In the genomic region with DNA sequence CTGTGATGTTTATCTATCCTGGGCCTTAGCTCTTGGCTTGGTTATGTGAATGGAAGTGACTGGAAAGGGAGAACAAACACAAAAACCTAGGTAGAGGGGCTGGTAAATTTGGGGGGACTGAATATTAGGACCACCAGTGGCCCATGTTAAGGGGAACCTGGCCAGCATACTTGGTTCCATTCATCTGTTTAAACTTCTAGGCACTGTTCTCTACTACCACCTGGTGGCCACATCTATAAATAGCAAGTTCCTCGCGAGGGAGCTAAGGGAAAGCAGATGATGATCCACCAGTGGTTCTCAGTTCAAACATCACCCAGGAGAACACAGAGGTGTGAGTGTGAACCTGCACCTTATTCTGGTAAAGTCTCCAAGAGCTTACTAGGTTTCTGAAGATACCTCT, we compare ENCODE assay signal across 9 mouse cellular contexts. TPM values are rescaled to one million over a fixed set of nuclear protein-coding genes. Genes with fewer than 3 reads are reported as not detected.
DNase-seq lines count a peak whose midpoint lies in the region; ATAC-seq lines count a peak whose summit lies in the region.
"Had no signal": no experiment of that assay in that cellular context is flagged by ENCODE, and none has a peak within 500 bp of the region (broad histone marks: within the 10 kb centered on the region; RNA-seq: fewer than 3 reads in every experiment).

No protein-coding gene starts in this region.

- 0% methylated on average over 2 of the region's 2 CpGs for WGBS in heart, embryonic 11.5 days (ENCODE audit: insufficient replicate concordance)
- WGBS in embryonic facial prominence, embryonic 10.5 days = 2% methylated on average over 2 of the region's 2 CpGs

- H3K4me2 ChIP-seq in heart, embryonic 11.5 days = no peak overlapping the region

- no peaks in the 10 kb centered on the region for H3K27me3 ChIP-seq in heart, embryonic 11.5 days (ENCODE audit: control insufficient read depth, insufficient read depth, low read length)
- no peaks in the 10 kb centered on the region for H3K27me3 ChIP-seq in embryonic facial prominence, embryonic 10.5 days (replicated peaks; ENCODE audit: low read depth, poor library complexity, severe bottlenecking)

- H3K9ac ChIP-seq in heart, embryonic 11.5 days (ENCODE audit: low read depth, low read length) = no peak overlapping the region

- H3K4me1 ChIP-seq in heart, embryonic 11.5 days (ENCODE audit: control insufficient read depth, insufficient read depth, low read length) = no peaks in the 10 kb centered on the region
- no peaks in the 10 kb centered on the region for H3K4me1 ChIP-seq in embryonic facial prominence, embryonic 10.5 days

- no peak; the same call in 1 of the 2 replicates for ATAC-seq in heart, embryonic 11.5 days (replicated peaks; ENCODE audit: insufficient number of reproducible peaks, low FRiP score, low TSS enrichment)
- peak; percentile 87 for ATAC-seq in megakaryocyte-erythroid progenitor cell, adult 5-6 weeks (replicated peaks; ENCODE audit: low FRiP score, low TSS enrichment, poor library complexity, severe bottlenecking)

- no peak overlapping the region for H3K27ac ChIP-seq in heart, embryonic 11.5 days (ENCODE audit: low read depth, low read length)
- no peak overlapping the region for H3K27ac ChIP-seq in embryonic facial prominence, embryonic 10.5 days (replicated peaks)
- H3K27ac ChIP-seq: macrophage had no signal

- H3K4me3 ChIP-seq in heart, embryonic 11.5 days (ENCODE audit: low read depth, low read length) = no peak overlapping the region; the same call in 1 of the 2 replicates
- H3K4me3 ChIP-seq in embryonic facial prominence, embryonic 10.5 days = no peak overlapping the region

- DNase-seq in heart, adult 18-20 months = peak; percentile 66 to 88
- peak; percentile 71 for DNase-seq in adrenal gland, postnatal 10 days
- DNase-seq in embryonic facial prominence, embryonic 10.5 days (ENCODE audit: low spot score) = peak; percentile 55
- DNase-seq in heart, postnatal 4 days = peak; percentile 79
- DNase-seq in layer of hippocampus, postnatal 25 days (ENCODE audit: extremely low spot score in 1 of 2, low spot score in 1 of 2) = peak; percentile 41 to 70
- peak; percentile 21 for DNase-seq in spleen, adult 12 weeks (ENCODE audit: low spot score)

- H3K36me3 ChIP-seq in heart, embryonic 11.5 days (ENCODE audit: control insufficient read depth, insufficient read depth, low read length) = no peaks in the 10 kb centered on the region; the same call in 1 of the 2 replicates
- peaks cover 6% of the 10 kb centered on the region; the same call in 1 of the 2 replicates for H3K36me3 ChIP-seq in embryonic facial prominence, embryonic 10.5 days (replicated peaks)

- H3K9me3 ChIP-seq in heart, embryonic 11.5 days (replicated peaks; ENCODE audit: control insufficient read depth, low read length) = no peaks in the 10 kb centered on the region
- no peaks in the 10 kb centered on the region for H3K9me3 ChIP-seq in embryonic facial prominence, embryonic 10.5 days

RNA-seq across cellular contexts. Expression of gene Usp35, which starts 34.4 kb away (rescaled TPM):
- total RNA-seq in heart, adult 18-20 months (2021) = under 1 TPM; 0.41 to 0.60 TPM
- polyA plus RNA-seq in heart, embryonic 11.5 days (2014; fragmentation: Nextera tagmentation; extraction: Ambion mirVana) = 1.3 and 1.7 TPM in 2 replicates
- 1 to 10 TPM; 3.6 to 7.1 TPM for total RNA-seq in adrenal gland, postnatal 10 days (2021)
- 1.8 TPM in 2 replicates for polyA plus RNA-seq in embryonic facial prominence, embryonic 10.5 days (2016; fragmentation: Nextera tagmentation; extraction: Ambion mirVana)
- 1 to 10 TPM in 1 of 2 experiments, under 1 TPM in 1; 0.60 to 1.5 TPM for total RNA-seq in heart, postnatal 4 days (2021)
- 10 to 100 TPM; 11.5 to 14.0 TPM for total RNA-seq in layer of hippocampus, postnatal 25 days (2021)
- 0.44 and 2.9 TPM in 2 replicates for total RNA-seq in megakaryocyte-erythroid progenitor cell, adult 5-6 weeks (2014; fragmentation: Nextera tagmentation)
- total RNA-seq in megakaryocyte-erythroid progenitor cell, adult 5-6 weeks (2017) = not detected in 2 replicates

RNA-seq across cellular contexts. Expression of gene Kctd21, which starts 34.7 kb away (rescaled TPM):
- total RNA-seq in heart, adult 18-20 months (2021) = 1 to 10 TPM; 4.1 to 4.9 TPM
- polyA plus RNA-seq in heart, embryonic 11.5 days (2014; fragmentation: Nextera tagmentation; extraction: Ambion mirVana) = 3.6 and 3.8 TPM in 2 replicates
- 1 to 10 TPM; 4.0 to 5.4 TPM for total RNA-seq in adrenal gland, postnatal 10 days (2021)
- polyA plus RNA-seq in embryonic facial prominence, embryonic 10.5 days (2016; fragmentation: Nextera tagmentation; extraction: Ambion mirVana) = 4.0 and 4.6 TPM in 2 replicates
- total RNA-seq in heart, postnatal 4 days (2021) = 1 to 10 TPM in 1 of 2 experiments, under 1 TPM in 1; 0.92 to 1.1 TPM
- total RNA-seq in layer of hippocampus, postnatal 25 days (2021) = 10 to 100 TPM; 10.5 to 14.8 TPM
- total RNA-seq in megakaryocyte-erythroid progenitor cell, adult 5-6 weeks (2014; fragmentation: Nextera tagmentation) = 0.69 and 1.6 TPM in 2 replicates
- 0.76 and 1.7 TPM in 2 replicates for total RNA-seq in megakaryocyte-erythroid progenitor cell, adult 5-6 weeks (2017)

Comparison
In these comparisons a context has a peak if more than half of its experiments do, and no peak if none do; other contexts are left out.
1. DNase-seq: peak in every context shown above with its lines; median percentile 79 in heart, postnatal 4 days; 77 in heart, adult 18-20 months; 71 in adrenal gland, postnatal 10 days; 56 in layer of hippocampus, postnatal 25 days; 55 in embryonic facial prominence, embryonic 10.5 days; 21 in spleen, adult 12 weeks.